Mouse (Mus musculus): ENCODE data around the gene Mlh3.

The Mlh3 gene

DNA sequence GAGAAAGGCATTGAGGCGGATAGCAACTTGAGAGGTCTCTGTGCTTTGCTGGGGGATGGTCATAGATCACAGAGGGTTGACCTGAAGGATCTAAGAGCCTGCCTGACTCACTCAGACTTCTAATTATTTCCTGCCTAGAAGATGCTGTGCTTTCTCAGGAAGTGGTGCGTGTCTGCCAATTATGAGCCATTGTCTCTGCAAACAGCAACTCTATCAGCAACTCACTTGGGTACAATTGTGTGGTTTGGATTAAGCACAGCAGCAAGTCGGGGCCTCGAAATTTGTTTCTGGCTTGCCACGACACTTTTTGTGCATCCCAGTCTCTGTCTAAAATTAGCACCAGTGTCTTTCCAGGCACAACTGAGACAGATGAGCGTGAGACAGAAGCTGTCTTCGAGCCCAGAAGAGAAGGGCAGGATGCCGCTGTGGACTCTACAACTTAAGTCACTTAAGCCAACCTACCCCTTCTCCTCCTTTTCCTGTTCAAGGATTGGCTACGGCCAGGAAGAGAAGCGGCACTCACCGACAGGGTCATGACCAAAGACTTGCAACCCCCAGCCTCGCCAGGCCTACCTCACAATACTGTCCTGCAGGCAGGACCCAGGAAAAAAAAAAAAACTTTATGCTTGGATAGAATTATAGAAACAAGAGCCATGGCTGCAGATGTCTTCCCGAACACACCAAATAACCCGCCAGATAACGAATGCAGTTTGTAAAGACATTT, 42.4 kb downstream of the Mlh3 start:
- no peak for DNase-seq (ENCODE audit: low read depth, low spot score)

DNA sequence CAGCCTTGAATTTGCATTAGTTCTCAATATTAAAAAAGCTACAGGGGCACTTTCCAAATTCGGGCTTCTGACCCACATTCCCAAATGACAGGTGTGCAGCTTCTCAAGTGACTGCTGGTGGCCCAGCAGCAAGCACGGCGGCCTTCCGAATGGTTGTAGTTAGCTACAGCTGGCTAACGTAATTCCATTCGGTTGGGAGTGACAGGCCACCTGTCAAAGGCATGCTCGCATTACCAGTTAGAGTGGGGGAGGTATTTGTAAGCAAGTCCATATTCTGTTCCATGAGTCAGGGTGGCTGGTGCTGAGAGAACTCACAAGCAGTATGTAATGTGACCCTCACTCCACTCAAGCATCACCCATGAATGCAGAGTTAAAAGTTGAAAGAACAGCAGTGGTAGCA, 43.2 kb downstream of the Mlh3 start:
- DNase-seq (ENCODE audit: low read depth, low spot score): peak; percentile 71

DNA sequence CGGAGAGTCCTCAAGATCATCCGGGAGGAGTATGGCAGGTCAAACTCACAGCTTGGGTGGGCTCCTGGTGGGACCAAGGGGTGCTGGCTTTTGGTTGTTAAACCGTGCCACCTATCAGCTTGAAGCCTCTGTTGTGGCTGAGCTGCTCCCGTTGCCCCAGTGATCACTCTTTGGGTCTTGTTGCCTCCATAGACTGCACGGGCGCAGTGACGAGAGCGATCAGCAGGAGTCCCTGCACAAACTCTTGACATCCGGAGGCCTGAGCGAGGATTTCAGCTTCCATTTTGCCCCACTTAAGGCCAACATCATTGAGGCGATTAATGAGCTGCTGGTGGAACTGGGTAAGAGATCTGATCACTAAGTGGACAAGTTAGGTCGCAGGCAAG, 50.5 kb downstream of the Mlh3 start:
- DNase-seq (ENCODE audit: low read depth, low spot score): no peak

DNA sequence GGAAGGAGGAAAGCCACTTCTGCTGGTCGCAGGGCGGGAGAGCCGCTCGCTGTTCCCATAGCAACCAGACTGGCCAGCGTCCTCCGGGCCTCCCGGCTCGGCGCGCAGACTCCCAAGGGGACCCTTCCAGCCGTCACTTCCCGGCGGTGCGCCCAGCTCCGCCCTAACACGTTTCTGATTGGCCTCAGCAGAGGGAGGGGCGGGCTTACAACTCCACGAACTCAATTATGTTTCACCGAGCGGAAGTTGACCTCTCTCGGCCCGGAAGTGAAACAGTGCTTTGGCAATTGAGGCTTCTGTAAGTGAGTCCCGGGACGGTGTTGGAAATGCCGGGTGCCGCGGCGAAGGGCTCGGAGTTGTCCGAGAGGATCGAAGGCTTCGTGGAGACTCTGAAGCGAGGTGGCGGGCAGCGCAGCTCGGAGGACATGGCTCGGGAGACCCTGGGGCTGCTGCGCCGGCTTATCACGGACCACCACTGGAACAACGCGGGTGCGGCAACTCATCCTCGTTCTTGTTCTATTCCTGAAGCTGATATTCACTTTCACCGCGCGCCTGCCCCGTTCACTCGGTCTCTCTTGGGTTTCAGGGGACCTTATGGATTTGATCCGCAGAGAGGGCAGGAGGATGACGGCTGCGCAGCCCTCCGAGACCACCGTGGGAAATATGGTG, 51.0 kb downstream of the Mlh3 start, which contains the start of gene Eif2b2:
TSS of gene Eif2b2 (plus strand) at position 246 of the 669 bp plus-strand sequence.
- peak; percentile 98 for DNase-seq (ENCODE audit: low read depth, low spot score)

DNA sequence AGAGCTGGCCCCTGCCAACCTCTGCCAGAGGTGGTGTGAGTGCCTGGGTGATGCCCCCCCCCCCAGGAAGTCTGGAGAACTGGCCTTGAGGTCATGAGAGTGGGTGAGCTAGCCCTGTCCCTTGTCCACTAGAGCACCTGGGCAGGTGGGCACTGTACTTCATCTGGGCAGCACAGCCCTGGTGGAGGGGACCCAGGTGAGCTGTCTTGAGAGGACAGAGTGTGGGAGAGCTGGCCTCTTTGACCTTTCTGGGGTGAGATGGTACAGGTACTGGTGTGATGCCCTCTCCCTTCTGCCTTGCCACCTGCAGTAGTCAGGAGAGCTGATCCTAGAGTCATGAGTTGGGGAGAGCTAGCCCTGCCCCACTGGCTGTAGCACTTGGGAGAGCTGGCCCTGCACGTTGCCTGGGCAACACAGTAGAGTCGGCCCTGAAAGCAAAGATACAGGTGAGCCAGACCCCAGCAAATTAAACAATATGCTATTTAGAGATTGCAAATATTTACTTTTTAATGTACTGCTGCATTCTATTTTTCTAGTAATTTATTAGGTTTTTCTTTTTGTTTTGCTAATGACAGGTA, 52.6 kb downstream of the Mlh3 start:
- DNase-seq (ENCODE audit: low read depth, low spot score): no peak

DNA sequence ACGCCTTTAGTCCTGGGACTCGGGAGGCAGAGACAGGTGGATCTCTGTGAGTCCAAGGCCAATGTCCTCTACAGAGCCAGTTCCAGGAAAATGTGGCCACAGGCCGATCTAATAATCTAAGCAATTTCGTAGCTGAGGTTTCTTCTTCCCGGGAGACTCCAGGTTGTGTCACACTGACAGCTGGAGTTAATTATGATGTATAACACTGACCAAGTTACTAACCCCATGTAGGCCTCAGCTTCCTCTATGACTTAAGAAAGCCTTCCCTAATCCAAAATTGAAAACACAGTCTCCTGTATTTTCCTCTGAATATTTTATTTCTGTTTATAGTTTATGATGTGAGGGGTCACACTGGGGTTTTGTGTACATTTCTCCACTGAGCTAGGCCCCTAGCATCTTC, 55.4 kb downstream of the Mlh3 start:
- no peak for DNase-seq (ENCODE audit: low read depth, low spot score)

DNA sequence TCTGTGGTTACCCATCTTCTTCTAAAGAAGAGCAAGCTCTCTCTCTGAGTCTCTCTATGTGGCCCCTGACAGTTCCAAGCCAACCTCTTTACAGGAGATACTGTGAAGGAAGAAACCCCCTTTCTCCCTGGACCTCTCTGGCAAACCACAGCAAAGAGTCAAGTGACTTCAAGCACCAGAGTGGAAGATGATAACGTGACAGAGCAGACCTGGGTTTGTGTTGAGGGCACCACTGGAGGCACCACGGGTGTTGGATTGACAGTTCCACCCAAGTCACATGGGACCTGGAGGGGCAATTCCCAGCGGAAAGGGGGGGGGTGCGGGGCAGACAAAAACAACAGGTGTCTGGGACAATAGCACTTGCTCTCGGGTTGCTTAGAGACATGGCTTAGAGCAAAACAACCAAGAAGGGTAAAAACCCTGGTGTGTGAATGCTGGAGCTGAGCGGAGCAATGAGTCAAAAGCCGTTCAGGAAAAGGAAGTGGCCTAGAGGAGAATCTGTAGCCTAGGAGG, 61.7 kb downstream of the Mlh3 start:
- no peak for DNase-seq (ENCODE audit: low read depth, low spot score)

DNA sequence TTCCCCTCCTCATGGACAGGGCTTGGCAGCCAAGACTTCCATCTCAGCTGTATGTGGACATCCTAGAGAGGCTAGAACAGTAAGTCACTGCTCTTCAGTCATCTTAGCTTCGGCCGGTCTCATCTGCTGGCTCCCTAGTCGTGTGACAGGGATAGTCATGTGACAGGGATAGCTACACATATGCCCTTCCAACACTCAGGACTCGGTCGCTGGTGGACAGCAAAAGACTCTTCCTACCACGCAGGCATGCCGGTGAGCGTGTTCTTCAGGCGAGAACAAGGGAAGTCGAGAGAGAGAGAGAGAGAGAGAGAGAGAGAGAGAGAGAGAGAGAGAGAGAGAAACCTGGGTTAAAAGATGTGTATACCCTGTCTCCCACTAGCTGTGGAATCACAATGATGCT, 65.0 kb downstream of the Mlh3 start:
- no peak for DNase-seq (ENCODE audit: low read depth, low spot score)

DNA sequence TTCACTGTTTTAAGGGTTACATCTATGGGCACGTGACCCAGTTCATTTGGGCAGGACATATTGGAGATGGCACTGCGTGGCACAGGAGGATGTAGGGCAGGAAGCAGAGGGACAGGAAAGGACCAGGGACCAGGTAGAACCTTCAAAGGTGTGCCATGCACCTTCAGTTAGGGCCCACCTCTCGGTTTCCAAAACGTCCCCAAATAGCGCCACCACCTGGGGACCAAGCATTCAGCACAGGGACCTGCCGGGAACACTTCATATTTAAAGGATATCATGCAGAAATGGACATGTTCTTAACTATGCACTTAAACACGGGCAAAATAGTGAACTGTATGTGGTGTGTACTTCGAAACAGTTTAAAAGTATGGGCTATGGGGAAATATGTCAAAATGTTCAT, 66.3 kb downstream of the Mlh3 start:
- no peak for DNase-seq (ENCODE audit: low read depth, low spot score)

DNA sequence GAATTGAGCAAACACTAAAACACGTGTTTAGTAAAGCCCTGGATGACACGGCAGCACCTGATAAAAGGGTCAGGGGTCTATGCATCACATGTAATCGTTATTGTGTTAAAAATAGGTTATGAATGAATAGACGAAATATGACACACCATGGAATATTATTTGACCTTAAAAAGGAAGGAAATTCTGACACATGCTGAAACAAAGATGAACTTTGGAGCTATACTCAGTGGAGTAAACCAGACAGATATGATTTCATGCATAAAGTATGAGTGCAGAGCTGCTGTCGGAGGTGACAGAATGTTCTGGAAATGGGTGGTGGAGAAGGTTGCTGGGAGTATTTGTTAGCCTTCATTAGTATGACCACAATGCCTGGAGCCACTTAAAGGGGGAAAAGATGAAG, 66.7 kb downstream of the Mlh3 start:
- DNase-seq (ENCODE audit: low read depth, low spot score): no peak

DNA sequence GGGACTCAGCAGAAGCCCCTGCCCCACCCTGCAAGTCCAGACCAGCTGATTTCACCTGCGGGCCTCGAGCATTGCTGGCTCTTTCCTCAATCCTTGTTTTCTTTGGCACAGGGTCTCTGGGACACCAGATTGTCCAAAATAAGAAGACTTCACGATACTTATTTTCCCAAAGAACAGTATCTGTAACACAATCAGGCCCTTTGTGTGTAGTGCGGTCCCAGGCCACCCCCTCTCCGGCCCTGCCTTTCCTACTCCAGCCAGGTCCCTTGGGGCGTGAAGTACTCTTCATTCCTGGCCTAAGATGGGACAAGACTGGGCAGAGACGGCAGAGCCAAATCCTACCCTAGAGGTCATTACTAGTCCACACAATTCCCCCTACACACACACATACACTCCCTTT, 68.2 kb downstream of the Mlh3 start:
- no peak for DNase-seq (ENCODE audit: low read depth, low spot score)

DNA sequence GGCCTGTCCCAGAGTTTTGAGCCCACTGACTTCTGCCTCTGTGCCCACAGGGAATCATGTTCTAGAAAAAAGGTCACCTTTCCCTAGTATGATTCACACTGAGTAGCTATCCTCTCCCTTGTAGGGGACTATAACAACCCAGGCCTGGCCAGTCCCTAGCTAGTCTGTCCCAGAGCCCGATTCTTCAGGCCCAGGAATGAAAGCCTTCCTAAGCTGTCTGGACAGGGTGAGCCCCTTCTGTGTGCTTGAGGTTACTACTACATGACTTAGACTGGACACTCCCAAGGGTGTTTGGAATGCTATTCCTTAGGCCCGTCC, 68.6 kb downstream of the Mlh3 start:
- DNase-seq (ENCODE audit: low read depth, low spot score): no peak

DNA sequence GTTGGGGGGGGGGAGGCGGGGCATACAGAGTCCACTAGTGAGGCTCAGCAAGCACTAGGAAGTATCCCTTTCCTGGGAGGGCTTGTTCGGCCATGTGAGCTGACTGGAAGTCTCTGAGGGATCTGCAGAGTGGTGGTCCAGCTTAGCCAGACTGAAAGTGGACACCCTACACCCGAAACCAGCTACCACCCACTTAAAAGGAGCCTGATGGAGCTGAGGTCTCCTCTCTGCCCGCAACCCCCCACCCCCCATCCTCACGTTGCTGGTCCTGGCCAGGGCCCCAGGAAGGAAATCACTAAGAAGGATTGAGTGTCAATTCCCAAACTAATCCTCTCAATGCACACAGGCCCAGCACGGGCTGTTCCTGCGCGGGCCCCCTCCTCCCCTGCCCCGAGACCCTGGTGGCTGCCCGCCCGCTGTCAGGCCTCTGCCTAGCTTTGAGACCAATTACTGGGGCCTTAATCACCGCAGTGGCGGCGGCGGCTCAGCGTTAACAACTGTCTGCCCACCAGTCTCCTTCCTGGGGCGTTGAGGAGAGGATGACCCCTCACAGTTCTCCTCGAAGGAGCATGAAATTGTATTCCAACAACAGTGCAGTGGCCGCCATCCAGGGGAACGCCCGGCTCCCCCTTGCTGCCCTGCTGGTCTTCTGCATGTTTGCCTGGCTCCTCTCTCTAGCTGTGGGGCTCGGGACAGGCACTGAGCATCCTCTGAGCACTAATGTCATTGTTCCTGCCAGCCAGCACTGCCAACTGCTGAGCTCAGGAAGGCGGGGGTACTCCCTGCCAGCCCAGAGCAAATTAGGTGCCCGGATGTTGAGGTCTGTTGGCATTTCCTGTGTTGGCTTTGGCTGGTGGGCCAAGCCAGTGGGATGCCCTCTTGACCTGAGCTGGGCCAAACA, 69.2 kb downstream of the Mlh3 start:
- DNase-seq (ENCODE audit: low read depth, low spot score): no peak

DNA sequence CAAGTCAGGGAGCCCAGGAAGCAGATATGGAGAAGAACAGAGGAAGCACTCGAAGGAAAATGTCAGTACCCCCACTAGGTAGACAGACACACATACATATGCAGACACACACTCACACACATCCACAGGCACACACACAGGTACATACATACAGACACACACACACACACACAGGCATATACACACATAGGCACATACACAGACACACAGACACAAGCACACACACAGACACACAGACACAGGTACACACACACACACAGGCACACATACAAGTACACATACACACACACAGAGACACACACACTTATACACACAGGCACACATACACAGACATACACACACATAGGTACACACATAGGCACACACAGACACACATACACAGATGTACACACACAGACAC, 70.4 kb downstream of the Mlh3 start:
- DNase-seq (ENCODE audit: low read depth, low spot score): no peak

DNA sequence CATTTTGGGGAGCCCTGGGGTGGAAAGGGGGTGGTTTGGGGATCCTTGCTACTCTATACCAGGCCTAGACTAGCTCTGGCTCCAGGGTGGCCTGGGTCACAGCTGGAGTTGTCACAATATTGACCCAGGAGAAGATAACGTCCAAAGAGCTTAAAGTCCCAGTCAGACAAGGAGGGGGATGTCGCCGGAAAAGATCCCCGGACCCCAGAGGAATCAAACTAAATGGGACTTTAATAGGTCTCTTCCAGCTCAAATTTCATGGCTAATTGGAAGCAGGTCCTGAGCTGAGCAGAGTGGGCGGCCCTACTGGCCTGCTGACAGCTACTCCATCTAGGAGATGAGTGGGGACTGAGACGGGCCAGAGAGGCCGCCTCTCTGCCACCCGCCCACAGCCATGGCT, 72.5 kb downstream of the Mlh3 start:
- DNase-seq (ENCODE audit: low read depth, low spot score): peak; percentile 66

DNA sequence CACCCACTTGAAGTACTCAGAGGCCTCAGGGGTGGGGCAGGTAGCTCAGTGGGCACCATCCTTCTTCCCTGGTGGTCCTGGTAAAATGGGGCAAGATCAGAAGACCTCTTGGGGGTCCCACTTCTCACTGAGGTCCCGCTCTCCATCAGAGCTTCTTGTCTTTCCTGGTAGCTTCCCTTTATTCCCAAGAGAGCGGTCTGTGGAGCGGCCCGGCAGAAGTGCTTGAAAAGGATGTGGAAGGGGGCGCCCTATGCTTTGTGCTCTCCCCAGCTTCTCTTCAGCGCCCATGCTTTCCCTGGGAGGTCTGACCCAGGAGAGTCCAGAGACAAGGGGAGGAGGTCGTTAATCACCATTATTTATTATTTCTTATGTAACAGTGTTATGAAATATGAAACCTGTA, 73.0 kb downstream of the Mlh3 start:
- DNase-seq (ENCODE audit: low read depth, low spot score): no peak

DNA sequence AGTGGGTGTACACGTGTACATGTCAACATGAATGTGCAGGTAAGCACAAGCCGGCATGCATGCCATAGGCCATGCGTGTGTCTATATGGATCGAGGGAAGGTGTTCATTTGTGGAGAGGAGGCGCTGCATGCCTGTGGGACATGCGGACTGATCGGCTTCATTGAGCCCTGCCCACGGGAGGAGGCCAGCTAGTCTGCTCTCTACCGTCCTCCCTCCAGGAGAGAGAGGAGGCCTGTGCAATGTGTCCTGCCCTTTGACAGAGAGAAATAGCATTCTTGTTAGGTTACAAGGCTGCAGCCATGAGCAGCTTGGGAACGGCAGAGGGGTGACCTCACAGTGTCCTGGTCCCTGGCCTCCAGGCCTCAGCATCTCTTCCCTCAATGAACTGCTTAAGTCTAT, 74.2 kb downstream of the Mlh3 start:
- no peak for DNase-seq (ENCODE audit: low read depth, low spot score)

DNA sequence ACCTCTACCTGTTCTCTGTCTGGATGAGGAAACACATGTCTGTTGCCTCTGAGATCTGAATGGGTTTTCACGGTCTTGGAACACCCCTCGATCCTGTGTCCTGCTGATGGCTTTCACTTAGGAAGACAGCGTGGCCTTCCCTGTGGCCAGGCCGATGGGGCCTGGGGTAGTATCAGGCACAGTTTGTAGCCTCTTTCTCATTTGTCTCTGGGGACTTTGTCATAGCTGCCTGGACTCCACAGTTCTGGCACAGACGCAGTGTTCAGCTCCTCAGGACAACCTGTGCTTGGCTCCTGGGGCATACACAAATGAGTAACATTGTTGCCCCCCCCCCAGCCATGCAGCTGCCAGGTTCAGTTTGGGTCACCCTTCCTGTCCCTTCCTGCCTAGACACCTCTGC, 75.3 kb downstream of the Mlh3 start:
- DNase-seq (ENCODE audit: low read depth, low spot score): no peak

DNA sequence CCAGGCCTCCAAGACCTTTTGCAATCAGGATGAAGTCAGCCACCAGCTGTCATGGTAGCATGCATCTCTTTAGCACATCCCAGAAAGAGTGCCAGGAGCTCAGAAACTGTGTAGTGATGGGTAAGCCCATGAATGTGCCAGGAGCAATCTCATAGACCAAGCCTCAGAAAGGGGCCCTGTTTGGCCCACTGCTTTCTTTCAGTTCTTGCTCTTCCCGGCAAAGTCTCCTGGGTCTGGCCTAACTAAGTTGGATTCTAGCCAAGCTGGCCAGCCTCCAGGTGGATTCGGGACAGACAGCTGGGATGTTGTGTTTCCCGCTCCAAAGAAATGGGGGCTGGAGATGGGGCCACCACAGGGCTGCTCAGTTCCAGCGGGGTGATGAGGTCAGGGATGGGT, 75.8 kb downstream of the Mlh3 start:
- DNase-seq (ENCODE audit: low read depth, low spot score): no peak

DNA sequence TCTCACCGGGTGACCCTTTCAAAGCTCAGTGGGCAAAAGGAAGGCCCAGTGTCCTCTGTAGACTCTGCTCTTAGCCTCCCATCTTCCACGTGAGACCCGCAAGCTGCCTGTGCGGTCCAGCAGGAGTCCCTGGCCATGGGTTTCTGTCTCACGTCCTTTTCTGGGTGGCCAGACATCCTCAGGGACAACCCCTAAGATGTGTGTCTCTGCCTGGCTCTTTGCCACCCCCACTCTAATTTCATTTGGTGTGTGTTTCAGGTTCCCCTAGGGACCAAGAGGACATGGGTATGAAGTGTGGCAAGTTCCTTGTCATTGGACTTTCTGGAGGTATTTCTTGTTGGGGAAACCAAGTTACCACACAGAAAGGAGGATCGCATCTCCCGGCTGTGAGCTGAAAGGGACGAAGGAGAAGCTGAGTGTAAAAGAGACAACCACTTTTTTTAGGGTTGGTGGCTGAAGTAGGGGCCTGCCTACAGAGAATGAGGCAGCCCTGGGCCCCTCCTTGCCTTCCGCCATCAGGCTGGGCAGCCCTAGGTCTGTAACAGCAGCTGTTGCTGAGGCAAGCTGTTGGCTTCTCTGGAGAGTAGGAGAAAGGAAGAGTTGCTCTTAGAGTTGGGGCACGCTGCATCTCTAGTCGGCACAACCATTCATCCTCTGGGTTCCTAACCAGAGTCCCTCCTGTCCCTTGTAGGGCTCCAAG, 76.3 kb downstream of the Mlh3 start:
- no peak for DNase-seq (ENCODE audit: low read depth, low spot score)

DNA sequence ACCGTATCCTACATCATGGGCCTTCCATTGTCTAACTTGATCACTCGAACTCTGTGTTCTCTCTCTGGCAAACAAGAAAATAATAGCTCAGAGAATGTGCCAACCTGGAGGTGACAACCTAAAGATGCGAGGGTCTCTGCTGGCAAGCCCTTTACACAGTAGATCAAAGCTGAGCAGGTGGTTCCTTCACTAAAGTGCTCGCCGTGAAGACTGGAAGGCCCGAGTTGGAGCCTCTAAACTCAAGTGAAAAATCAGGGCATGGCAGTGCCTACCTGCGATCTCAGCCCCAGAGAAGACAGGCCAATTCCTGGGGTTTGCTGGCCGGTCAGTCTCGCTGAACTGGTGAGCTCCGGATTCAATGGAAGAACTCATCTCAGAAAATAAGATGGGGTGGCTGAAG, 77.3 kb downstream of the Mlh3 start:
- DNase-seq (ENCODE audit: low read depth, low spot score): no peak

Measured in forelimb bud, embryonic 11.5 days (tissue).